Mouse (Mus musculus) midbrain, postnatal 0 days (tissue): ENCODE measurements around the gene Hdhd3. TPM values are rescaled to one million over a fixed set of nuclear protein-coding genes. Genes with fewer than 3 reads are reported as not detected.

Source experiments
- ATAC-seq: fragments of 200-750 bp; cut with Nextera tagmentation; 2 replicates; pipeline ENCODE4 v1.8.0; 2017; ENCODE audit warnings: moderate number of reproducible peaks, mild to moderate bottlenecking, moderate TSS enrichment, moderate library complexity; ENCODE audit not compliant: low FRiP score
- DNase-seq: peaks from one replicate; pipeline ENCODE4 v3.0.0-alpha.2; 2015; ENCODE audit warnings: low spot score
- H3K27ac ChIP-seq: fragments of 300-500 bp; sonication (generic); 2 replicates; pipeline ENCODE4 v1.5.1; 2014; ENCODE audit warnings: low read depth, mild to moderate bottlenecking, low read length, mixed read lengths
- H3K27me3 ChIP-seq: fragments of 300-500 bp; sonication (generic); 2 replicates; pipeline ENCODE4 v1.6.1; 2014; ENCODE audit warnings: low read length, control low read depth, mixed read lengths; ENCODE audit not compliant: insufficient read depth
- H3K36me3 ChIP-seq: fragments of 300-500 bp; sonication (generic); 2 replicates; pipeline ENCODE4 v1.6.1; 2014; ENCODE audit warnings: low read length, control low read depth, mixed read lengths; ENCODE audit not compliant: insufficient read depth
- H3K4me1 ChIP-seq: fragments of 300-500 bp; sonication (generic); 2 replicates; pipeline ENCODE4 v1.6.1; 2014; ENCODE audit warnings: mild to moderate bottlenecking, control low read depth, antibody characterized with exemption, low read length, mixed read lengths; ENCODE audit not compliant: insufficient read depth
- H3K4me2 ChIP-seq: fragments of 300-500 bp; sonication (generic); 2 replicates; pipeline ENCODE4 v1.6.1; 2014; ENCODE audit warnings: low read depth, mild to moderate bottlenecking, low read length, mixed read lengths; ENCODE audit not compliant: poor library complexity, severe bottlenecking
- H3K4me3 ChIP-seq: fragments of 300-500 bp; sonication (generic); 2 replicates; pipeline ENCODE4 v1.5.1; 2014; ENCODE audit warnings: low read depth, mild to moderate bottlenecking, low read length, moderate library complexity
- H3K9ac ChIP-seq: fragments of 300-500 bp; sonication (generic); replicated peaks from 2 replicates; pipeline ENCODE4 v1.6.1; 2014; ENCODE audit warnings: mild to moderate bottlenecking, low read length, moderate library complexity, mixed read lengths; ENCODE audit not compliant: poor library complexity, severe bottlenecking
- H3K9me3 ChIP-seq: fragments of 300-500 bp; sonication (generic); 2 replicates; pipeline ENCODE4 v1.6.1; 2016; ENCODE audit warnings: low read length, control low read depth
- CTCF ChIP-seq: IDR thresholded peaks from 2 replicates; pipeline ENCODE4 v1.5.1; 2016; ENCODE audit warnings: antibody characterized with exemption, mild to moderate bottlenecking
- WGBS: fragments of 180-500 bp; shearing (Covaris S2); extraction: QIAGEN DNeasy Blood & Tissue Kit; methylation state at CpG from one replicate; pipeline ENCODE4 v1.1.7; 2014; 5-methylcytosine and 5-hydroxymethylcytosine counted together
- polyA plus RNA-seq: library from polyadenylated mRNA; unstranded; fragments of >200 nt; fragmentation: Nextera tagmentation; extraction: Ambion mirVana; gene quantifications from 2 replicates; pipeline ENCODE4 v1.2.1, GENCODE M21; 2015
- total RNA-seq: library from RNA; depleted of rRNA; stranded (reverse); fragments of >200 nt; gene quantifications from 2 replicates; pipeline ENCODE4 v1.2.3, GENCODE M21; 2014

Gene Hdhd3
- total and polyA plus RNA-seq, 2 experiments from 2014 or later: 2.9 to 4.9 TPM

DNA sequence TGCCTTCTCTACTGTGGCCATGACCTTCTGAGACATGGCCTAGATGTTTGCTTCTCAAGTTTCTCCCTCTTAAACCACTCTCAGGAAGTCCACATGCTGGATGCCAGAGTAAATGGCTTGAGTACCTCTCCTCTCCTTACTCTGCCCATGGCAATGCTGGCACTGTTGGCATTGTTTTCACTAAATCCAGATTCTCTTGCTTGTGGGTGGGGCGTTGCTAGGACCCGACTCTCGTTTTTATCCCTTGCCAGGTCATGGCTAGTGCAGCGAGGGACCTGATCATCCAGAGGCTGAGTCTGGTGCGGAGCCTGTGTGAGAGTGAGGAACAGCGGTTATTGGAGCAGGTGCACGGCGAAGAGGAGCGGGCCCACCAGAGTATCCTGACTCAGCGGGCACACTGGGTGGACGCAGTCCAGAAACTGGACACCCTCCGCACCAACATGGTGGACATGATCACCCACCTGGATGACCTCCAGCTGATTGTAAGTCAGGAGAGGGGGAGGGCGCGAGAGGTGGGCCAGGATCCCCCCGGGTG lies 17.0 kb downstream of the Hdhd3 start:
- no peak for TF ChIP-seq CTCF
- ATAC-seq (no peak), DNase-seq (no peak)
- Histone ChIP-seq H3K9me3 (no peaks in the 10 kb centered on the region), H3K4me3 (no peak overlapping the region), H3K27me3 (no peaks in the 10 kb centered on the region), H3K27ac (no peak overlapping the region), H3K4me1 (no peaks in the 10 kb centered on the region), H3K36me3 (no peaks in the 10 kb centered on the region), H3K4me2 (no peak overlapping the region), H3K9ac (no peak overlapping the region)
- WGBS: 92% methylated on average over 15 of the region's 15 CpGs

DNA sequence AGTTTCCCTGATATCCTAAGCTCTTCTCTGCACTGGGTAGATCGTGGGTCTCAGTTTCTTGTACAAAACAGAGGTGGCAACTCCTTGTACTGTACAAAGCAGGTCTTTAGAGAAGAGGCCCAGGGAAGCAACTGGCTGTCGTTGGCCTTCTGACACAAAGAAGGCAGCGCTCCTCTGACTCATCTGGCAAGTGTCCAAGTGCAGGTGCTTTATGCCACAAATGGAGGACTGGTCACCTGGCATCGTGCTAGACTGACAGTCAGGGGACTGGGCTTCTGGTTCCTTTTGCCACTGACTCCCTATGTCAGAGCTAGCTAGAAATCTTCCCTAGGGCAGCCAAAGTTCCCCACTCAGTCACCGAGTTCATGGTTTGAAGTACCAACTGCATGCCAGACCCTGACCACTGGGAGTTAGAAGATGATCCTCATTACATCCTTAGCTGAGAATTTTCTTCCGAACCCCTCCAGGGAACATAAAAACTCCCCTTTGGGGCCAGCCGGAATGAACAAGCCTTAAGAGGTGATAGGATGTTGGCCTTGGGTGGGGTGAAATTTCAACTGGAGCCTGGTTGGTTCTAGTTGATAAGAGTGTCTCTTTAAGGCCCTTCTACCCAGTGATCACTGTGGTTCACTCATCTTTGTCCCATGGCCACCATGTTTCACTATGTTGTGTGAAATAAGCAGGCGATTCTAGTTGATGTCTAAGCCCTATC lies 17.7 kb downstream of the Hdhd3 start:
- Histone ChIP-seq H3K4me1 (no peaks in the 10 kb centered on the region), H3K27ac (no peak overlapping the region), H3K9ac (no peak overlapping the region), H3K4me2 (no peak overlapping the region), H3K36me3 (no peaks in the 10 kb centered on the region), H3K4me3 (no peak overlapping the region), H3K9me3 (no peaks in the 10 kb centered on the region), H3K27me3 (no peaks in the 10 kb centered on the region)
- no peak for ATAC-seq
- no peak for DNase-seq
- TF ChIP-seq CTCF: no peak
- WGBS: 86% methylated on average over 8 of the region's 8 CpGs

DNA sequence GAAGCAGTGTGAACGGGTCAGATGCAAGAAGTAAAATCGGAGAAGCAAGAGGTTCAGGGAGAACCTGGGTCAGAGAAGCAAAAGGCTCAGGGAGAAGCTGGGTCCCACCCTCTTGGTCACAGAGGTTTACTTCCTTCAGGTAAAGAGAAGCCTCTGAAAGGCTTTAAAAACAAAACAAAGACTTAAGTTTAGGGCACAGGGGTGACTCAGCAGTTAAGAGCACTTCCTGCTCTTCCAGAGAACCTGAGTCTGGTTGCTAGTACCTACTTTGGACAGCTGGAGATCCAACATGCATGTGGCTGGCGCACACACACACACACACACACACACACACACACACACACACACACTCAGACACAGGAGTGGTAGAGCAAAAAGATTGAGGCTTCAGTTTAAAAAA lies 18.3 kb downstream of the Hdhd3 start:
- Histone ChIP-seq H3K27me3 (no peaks in the 10 kb centered on the region), H3K9ac (no peak overlapping the region), H3K36me3 (no peaks in the 10 kb centered on the region), H3K9me3 (no peaks in the 10 kb centered on the region), H3K27ac (no peak overlapping the region), H3K4me2 (no peak overlapping the region), H3K4me1 (no peaks in the 10 kb centered on the region), H3K4me3 (no peak overlapping the region)
- TF ChIP-seq CTCF: no peak
- DNase-seq (no peak), ATAC-seq (no peak)
- WGBS: 81% methylated on average over 3 of the region's 3 CpGs

DNA sequence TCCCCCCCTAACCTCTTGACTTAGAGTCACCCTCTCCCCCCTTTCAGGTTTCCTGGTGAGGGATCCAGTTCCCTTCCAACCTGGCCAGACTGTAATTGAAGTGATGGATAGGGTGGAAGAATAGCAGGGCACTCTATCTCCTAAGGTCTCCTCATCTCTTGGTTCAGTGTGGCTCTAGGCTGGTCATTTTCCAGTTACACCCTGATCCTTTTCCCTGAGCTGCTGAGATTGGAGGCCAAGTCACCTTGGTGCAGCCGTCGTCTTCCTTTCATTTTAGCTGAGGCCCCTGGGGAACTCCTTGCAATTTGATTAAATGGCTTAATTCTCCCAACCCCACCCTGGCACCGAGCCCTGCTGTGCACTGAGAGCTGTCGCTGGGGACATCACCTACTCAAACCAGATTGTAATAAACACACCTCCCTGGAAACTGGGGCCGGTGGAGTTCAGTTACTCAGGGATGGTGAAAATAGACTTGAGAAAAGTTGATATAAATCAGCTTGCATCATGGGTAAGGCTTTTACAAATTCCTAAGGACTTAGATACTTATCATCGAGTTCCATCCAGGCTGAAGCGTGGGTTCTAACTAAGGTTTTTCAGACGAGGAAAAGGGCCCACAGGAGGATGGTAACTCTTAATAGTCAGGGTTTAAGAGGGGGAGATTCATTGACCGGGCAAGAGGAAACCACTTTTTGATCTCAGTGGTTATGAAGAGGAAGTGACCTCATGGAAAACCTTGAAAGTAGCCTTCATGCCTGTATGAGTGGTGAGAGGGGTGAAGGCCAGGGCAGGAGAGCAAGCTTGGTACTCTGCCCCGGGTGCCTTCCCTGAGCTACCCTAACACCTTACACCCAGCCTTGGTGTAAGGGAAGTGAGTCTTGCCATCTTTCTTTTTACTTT lies 22.3 kb downstream of the Hdhd3 start:
- DNase-seq (no peak), ATAC-seq (peak; percentile 21; the same call in 1 of the 2 replicates)
- Histone ChIP-seq H3K36me3 (no peaks in the 10 kb centered on the region), H3K9me3 (no peaks in the 10 kb centered on the region), H3K27ac (no peak overlapping the region), H3K4me1 (no peaks in the 10 kb centered on the region), H3K4me3 (no peak overlapping the region), H3K9ac (no peak overlapping the region), H3K27me3 (0 out of 2 replicates have a peak, but pooled peaks cover 4% of the 10 kb centered on the region), H3K4me2 (no peak overlapping the region)
- no peak for TF ChIP-seq CTCF
- 46% methylated on average over 10 of the region's 10 CpGs for WGBS

DNA sequence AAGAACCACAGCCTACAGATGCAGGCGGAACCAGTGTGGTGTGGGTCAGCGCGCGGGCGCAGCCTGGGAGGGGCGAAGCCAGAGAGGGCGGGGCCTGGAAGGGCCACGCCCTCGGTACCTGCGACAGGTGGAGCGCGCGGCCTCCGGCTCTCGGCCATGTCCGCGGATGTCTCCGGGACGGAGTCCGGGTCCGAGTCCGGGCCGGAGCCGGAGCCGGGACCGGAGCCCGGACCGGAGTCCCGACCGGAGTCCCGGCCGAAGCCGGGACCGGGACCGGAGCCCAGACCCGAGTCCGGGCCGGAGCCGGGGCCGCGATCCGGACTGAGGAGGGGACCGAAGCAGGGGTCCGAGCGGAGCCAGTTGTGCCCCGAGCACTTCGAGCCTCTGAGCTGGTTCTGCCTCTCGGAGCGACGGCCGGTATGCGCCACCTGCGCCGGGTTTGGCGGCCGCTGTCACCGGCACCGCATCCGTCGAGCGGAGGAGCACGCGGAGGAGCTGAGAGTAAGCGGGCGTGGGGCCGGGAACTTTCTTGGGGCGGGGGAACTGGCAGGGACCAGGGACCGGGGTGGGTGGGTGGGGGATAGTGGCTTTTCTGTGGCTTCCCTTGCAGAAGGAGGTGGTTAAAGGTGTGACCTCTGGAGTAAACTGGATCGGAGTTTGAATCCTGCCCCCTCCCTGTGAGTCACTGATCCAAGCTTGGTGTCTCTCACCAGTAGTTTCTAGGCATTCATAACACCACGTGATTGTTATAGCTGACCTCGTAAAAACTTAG lies 23.1 kb downstream of the Hdhd3 start, which contains the start of gene Bspry:
Gene Bspry (plus strand): TSS at position 117 of the 772 bp plus-strand sequence.
- Histone ChIP-seq H3K27ac (no peak within 1 kb of the TSS), H3K27me3 (0 out of 2 replicates have a peak, but pooled peaks cover 4% of the 10 kb centered on the region), H3K4me1 (no peaks in the 10 kb centered on the region), H3K4me2 (peak within 1 kb of the TSS; percentile 78), H3K4me3 (peak within 1 kb of the TSS; percentile 41), H3K9ac (peak within 1 kb of the TSS; percentile 46), H3K9me3 (no peaks in the 10 kb centered on the region), H3K36me3 (no peaks in the 10 kb centered on the region)
- ATAC-seq: peak; percentile 67
- 2% methylated on average over 59 of the region's 71 CpGs for WGBS
- no peak for TF ChIP-seq CTCF
- DNase-seq: no peak
